Mouse (Mus musculus): ENCODE results near the gene Tlx2.
A peak's percentile ranks its signal among the peaks of the same experiment; 100 is the strongest.

Gene Tlx2

DNA sequence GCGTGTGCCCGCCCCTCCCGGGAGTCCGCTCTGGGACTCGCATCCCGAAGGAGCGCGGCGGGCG is at the start of gene Tlx2:
Gene Tlx2, minus strand, starts transcription at position 47 of the 64 bp plus-strand sequence.
- DNase-seq, result no peak

DNA sequence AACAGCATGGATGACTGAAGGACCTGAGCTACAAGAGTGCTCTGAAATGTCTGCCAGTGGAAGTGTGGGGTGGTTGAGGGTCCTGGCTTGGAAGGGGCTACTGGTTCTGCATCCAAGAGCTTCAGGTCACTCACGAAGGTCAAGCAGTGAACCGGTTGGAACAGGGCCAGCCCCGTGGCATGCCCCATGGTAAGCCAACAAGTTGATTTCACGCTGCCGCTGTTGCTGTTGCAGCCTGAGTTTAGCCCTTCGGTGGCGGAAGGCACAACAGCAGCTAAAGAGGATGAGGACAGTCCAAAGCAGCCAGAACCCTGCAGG is 49.6 kb upstream of the Tlx2 start:
- peak; percentile 55 for DNase-seq

DNA sequence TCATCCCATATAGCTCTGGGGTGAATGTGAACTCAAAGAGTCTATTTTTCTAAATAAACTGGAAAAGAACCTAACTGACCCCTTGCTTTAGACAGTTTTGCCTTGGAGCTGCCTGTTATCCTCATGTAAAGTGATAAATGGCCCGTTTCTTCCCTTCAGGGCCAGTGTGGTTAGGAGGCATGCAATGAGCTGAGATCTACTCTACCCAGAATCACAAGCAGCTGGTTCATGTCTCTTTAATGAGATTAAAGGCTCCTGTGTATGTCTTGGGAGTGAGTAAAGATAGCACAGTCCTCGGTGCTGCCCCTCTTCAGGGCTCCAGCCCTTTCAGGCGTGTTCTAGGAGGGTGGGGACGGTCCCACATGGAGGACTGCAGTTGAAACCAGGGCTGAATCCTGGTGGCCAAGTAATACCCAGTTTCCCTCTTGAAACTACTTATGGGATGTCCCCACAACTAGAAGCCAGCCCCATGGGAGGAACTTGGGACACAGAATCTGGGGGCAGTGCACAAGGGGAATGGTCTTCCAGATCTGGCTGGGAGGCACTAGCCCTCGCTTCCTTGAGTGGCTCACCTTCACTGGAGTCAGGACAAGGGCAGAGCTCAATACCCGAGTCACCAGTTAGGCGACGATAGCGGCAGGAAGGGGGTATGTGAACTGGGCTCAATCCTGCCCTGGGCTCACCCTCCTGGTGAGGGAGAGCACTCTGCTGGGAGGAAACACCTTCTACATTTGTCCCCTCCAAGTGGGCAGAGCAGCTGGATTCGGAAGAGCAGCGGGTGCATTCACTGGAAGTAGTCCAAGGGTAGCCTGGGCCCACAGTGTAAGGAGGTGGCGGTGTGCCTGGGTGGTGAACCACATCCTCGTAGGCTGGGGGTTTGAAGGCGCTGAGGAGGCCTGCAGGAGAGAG is 49.0 kb upstream of the Tlx2 start:
- no peak for DNase-seq

DNA sequence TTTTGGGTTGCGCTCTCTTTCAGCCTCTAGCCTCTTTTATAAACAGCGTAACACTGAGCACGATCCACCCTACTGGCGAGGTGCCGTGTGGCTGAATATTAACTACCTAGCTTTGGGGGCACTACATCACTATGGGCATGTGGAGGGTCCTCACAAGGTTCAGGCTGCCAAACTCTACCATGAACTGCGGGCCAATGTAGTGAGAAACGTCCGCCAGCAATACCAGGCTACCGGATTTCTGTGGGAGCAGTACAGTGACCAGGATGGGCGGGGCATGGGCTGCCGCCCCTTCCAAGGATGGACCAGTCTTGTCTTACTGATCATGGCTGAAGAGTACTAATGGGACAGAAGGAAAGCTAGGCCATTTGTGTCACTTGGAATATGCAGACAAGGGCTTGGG is 48.3 kb upstream of the Tlx2 start:
- DNase-seq, result no peak

DNA sequence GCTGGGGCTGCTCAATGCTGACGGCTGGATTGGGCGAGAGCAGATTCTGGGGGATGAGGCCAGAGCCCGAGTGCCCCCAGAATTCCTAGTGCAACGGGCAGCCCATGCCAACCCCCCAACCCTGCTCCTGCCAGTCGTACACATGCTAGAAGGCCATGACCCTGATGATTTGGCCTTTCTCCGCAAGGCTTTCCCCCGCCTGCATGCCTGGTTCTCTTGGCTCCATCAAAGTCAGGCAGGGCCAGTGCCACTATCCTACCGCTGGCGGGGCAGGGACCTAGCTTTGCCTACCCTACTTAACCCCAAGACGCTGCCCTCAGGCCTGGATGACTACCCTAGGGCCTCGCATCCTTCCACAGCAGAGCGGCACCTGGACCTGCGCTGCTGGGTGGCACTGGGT is 47.5 kb upstream of the Tlx2 start:
- DNase-seq, result no peak

DNA sequence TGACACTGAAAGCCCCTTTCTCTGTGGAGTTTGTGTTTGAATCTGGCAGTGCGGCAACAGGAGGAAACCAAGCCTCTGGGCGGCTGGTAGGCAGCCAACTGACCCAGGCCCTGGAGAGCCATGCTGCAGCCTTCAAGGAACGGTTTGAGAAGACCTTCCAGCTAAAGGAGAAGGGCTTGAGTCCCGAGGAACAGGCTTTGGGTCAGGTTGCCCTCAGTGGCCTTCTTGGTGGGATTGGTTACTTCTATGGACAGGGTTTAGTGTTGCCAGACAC is 47.0 kb upstream of the Tlx2 start:
- no peak for DNase-seq

DNA sequence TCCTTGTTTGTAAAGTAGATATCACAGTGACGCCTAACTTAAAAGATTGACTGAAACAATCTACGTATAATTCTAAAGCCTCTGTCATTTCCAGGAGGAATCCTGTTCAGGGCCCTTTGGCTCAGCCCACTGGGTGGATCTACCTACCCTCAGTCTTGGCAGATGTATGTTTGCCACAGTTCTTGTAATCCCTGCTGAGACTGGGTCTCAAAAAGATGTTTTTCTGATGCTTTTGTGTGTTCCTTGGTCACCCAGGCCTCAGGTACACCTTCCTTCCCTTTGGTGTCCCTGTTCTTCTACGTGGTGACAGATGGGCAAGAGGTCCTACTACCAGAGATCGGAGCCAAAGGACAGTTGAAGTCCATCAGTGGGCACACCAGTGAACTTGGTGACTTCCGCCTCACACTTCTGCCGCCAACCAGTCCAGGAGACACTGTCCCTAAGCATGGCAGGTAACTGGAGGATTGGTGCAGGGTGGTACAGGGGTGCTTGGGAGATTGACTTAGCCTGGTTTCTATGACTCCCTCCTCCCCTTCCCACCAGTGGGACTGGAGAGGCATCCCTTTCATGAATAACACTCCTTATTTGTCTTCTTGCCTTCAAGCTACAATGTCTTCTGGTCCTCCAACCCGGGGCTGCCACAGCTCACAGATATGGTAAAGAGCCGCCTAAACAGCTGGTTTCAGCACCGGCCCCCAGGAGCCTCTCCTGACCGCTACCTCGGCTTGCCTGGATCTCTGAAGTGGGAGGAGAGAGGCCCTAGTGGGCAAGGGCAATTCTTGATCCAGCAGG is 46.5 kb upstream of the Tlx2 start:
- no peak for DNase-seq

DNA sequence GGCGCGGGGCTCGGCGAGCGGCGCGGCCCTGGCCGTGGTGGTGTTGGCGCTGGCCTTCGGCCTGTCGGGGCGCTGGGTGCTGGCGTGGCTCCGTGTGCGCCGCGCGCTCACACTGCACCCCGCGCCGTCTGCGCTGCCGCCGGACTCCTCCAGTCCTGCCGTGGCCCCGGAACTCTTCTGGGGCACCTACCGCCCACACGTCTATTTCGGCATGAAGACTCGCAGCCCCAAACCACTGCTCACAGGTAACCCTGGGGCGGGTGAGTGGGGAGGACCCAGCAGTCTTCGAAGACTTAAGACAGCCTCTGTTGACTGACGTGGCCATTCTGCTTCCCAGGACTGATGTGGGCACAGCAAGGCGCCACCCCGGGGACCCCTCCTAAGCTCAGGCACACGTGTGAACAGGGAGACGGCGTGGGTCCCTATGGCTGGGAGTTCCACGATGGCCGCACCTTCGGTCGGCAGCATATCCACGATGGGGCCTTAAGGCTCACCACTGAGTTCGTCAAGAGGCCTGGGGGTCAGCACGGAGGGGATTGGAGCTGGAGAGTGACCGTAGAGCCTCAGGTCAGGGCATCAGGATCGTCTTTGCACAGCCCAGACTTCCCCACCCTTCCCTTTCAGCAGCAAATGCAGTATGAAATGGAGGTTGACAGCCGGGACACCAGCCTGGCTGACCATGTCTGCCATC is 45.7 kb upstream of the Tlx2 start:
- DNase-seq, result no peak

DNA sequence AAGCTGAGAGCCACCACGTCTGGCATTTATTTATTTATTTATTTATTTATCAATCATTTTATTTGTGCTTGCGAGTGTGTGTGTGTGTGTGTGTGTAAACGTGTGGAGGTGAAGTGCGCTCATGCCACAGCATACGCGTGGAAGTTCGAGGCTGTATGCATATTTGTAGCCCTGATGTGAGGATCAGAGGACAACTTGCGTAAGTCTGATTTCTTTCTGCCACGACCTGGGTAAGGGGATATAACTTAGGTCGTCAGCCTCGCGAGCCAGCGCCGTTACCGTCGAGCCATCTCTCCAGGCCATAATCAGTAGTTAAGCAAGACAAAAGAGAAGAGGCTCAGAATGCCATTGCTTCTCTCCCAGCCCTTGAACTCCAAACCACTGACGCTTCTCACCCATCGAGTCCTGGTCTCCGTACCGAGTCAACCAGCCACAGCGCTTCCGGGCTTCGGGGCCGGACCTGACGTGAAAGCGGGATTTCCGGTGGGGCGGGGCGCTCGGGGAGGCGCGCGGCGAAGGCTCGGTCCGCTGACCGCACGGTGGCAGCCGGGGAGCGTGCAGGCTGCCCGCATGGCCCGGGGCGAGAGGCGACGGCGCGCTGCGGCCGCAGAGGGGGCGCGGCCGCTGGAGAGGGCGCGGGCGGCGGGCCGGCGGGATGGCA is 45.0 kb upstream of the Tlx2 start, which contains the start of gene Mogs:
Gene Mogs, plus strand, starts transcription at position 486 of the 661 bp plus-strand sequence.
- DNase-seq, result peak; percentile 94

DNA sequence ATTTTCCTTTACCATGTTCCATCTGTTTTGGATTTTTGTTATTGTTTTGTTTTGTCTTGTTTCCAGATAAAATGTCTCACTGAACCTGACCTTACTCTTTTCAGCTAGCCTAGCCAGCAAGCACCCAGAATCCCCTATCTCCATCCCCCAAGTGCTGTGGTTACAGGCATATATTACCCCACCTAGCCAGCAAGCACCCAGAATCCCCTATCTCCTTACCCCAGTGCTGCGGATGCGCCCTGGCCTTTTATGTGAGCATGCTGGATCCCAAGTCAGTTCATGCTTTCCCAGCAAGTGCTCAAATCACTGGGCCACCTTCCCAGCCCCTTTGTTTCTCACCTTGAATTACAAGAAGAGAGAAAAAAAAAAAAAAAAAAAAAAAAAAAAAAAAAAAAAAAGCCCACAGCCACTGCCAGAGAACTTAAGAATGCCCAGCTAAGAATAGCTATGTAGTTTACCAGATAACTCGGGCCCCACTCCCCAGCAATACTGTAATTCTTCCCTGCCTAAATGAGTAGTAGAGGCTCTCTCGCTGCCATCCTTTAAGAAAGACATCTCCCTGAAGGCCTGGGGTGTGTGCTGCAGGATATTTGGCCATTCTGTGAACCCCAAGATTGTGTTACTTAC is 41.5 kb upstream of the Tlx2 start:
- DNase-seq, result no peak

DNA sequence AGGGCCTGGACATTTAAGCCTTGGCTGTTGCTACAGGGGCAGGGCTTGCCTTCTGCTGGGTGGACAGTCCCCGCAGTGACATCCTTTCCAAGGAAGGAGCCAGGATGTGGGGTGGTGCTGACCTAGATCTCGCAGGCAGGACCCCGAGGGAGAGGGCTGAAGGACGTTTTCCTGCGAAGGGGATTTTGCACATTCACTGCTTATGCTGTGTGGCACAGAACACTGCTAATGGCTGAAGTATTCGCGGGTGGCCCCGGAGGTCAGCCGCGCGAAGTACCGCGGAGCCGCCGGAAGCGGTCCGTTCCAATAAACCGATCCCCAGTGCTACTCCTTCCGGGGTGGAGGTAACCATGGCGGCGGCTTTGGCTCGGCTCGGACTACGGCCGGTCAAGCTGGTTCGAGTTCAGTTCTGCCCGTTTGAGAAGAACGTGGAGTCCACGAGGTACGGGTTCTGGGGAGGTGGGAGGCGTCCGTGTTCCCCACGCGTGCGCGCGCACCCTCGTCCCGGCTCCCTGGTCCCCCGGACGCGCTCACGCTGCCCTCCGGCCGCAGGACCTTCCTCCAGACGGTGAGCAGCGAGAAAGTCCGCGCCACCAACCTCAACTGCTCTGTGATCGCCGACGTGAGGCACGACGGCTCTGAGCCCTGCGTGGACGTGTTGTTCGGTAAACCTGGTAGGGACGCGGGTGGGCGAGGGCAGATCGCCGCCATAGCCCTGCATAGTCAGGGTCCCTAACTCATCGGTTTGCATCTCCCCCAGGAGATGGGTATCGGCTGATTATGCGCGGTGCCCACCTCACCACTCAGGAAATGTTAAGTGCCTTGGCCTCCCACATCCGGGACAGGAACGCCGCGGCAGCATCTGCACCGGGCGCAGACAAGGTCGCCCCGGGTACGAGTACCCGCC is 38.9 kb upstream of the Tlx2 start, which contains the start of gene Mrpl53:
Gene Mrpl53, plus strand, starts transcription at position 279 of the 907 bp plus-strand sequence.
- DNase-seq, result peak; percentile 85

DNA sequence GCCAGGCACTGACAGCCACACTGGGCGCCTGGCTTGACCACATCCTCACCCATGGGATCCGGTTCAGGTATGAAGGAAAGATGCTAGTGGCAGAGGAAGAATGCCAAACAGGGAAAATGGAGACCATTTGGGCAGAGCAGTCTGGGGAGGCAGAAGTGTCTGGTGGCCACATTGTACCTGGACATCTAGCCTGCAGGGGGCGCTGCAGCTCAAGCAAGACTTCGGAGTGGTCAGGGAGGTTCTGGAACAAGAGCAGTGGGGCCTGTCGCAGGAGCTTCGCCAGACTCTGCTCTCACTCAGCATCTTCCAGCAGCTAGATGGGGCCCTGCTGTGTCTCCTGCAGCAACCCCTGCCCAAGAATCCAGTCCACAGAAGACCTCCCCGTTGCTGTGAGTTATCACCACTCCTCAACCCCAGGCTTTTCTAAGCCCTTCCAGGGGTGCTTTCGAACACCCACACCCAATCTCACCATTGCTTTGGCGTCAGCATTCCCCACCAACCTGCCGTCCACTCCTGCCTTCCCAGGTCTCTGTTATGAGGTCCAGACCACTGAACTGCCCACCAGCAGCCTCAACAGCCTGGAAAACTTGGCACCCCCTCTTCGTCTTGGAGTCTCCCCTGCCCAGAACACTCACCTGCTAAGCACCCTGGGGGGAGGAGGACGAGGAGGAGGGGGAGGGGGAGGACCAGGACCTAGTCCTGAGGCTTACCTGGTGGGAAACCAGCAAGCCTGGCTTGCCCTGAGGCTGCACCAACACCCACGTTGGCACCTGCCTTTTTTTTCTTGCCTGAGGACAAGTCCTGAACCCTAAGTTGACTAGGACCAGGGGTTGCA is 37.7 kb upstream of the Tlx2 start:
- DNase-seq, result peak; percentile 84

DNA sequence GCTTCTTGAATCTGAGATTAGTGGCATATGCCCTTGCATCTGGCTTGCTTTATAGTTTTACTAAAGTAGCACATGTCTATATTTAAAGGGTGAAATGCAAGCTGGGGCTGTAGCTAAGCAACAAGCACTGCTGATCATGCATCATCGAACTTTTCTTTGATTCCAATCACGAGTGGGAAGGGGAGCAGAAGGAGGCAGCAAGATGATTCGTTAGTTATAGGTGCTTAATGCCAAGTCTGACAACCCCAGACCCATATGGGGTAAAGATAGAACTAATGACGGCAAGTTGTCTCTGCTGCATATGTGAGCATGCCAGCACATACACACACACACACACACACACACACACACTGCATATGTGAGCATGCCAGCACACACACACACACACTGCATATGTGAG is 34.1 kb upstream of the Tlx2 start:
- no peak for DNase-seq

DNA sequence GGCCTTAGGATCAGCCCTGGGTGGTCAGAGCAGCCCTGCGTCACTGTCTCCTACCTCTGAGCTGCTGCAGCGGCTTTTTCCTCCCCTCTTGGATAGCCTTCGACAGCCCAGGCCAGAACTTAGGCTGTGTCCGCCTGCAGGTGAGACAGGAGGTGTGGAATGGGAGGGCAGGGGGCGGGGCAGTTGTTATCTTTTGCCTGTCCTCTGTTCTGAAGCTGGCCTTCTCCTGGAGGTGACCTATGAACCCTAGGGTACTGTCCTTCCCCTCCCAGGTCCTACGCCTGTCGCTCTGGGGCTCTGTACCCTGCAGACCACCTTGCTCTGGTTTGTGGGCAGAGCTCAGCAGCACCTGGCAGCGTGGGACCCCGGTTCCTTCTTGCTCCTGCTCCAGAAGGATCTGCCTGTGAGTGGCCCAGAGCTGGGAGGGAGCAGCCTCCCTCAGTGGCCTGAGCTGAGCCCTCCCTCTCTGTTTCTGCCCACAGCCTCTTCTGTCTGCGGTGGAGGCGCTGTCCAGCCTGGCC is 33.1 kb upstream of the Tlx2 start:
- no peak for DNase-seq

DNA sequence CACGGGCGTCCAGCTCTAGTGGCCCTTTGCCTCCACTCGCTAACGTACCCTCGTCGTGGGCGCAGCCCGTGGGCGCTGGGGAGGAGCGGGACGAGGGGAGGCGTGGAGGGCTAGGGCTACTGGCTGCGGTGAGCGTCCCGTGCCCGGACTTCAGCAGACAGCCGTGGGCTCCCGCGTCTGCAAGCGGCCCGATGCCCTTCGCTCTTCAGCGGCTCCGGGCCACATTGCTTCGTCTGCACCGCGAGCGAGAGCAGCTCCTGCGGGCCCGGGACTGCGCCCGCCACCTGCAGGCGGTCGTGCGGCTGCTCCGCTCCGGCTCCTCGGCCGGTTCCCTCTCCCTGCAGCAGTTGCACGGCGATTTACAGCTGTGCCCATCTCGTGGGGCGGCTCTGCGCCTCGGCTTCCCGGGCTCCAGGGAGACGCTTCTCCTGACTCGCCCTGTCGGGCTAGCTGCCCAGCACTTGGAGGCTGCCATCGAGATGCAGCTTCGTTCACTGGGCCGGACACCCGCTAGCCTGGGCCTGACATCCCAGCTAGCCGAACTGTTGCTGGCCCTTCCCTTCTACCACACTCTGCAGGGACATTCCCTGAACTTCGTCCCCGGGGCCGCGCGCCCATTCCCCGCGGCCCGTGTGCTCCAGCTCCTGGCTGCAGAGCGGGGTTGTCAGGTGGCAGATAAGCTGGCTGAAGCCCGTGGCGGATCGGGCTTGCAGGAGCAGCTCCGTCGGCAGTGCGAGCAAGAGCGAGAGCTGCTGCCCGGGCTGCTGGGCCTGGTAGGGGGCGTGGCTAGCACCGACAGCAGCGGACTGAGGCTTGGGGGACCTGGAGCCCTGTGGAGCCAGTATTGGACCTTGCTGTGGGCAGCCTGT is 31.8 kb upstream of the Tlx2 start:
- DNase-seq, result peak; percentile 60

DNA sequence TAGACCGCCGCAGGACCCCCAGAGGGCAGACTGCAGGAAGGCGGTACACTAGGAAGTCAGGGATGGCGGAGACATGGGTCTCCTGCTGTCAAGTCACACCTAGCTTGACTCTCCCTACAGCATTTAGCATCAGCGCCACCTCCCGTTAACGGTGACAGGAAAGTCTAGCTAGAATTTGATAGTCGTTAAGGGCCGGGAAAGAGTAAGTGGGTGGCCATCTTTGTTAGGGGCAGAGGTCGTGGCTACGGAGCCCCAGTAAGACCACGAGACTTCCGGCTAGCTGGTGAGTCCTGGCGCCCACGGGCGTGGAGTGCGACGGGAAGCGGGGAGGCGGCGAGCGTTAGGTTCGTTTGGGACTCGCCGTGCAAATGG is 31.2 kb upstream of the Tlx2 start, which contains the start of the genes Ccdc142 and Gm42688:
Gene Ccdc142, plus strand, starts transcription at position 286 of the 372 bp plus-strand sequence.
Gene Gm42688, plus strand, starts transcription at position 302 of the 372 bp plus-strand sequence.
- peak; percentile 97 for DNase-seq

DNA sequence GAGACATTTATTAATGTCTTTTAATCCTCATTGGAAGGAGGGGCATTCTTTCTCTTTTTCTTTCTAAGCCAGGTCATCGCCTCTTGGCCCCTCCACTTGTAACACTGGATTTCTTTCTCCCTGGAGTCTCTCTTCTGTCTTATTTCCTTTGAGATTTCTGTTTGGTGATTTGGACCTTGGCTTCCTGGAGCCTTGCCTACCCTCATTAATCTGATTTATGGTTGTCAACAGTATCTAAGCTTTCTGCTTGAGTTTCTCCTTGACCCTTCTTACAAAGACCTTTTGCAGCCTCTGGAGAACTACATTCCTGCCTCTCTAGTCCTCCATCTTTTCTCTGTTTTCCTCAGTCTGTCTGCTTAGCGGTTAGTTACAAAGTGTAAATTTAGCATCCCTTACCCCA is 28.3 kb upstream of the Tlx2 start:
- DNase-seq, result peak; percentile 93

DNA sequence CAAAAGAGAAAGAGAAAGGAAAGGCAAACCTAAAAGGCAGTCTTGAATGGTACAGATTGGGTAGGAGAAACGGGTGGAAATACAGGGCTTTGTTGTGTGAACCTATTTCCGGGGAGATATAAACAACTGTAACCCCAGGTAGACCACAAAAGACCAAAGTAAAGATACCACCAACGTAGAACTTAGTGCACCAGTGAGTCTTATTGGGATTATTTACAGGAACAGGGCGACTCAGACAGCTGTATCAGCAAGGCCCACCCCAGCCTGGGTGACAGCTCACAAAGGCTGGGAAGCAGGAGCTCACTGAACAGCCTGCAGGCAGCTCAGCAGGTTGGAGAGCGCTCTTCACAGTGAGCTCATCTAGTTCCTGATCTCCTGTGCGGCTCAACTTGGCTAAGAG is 25.9 kb upstream of the Tlx2 start:
- DNase-seq, result no peak

DNA sequence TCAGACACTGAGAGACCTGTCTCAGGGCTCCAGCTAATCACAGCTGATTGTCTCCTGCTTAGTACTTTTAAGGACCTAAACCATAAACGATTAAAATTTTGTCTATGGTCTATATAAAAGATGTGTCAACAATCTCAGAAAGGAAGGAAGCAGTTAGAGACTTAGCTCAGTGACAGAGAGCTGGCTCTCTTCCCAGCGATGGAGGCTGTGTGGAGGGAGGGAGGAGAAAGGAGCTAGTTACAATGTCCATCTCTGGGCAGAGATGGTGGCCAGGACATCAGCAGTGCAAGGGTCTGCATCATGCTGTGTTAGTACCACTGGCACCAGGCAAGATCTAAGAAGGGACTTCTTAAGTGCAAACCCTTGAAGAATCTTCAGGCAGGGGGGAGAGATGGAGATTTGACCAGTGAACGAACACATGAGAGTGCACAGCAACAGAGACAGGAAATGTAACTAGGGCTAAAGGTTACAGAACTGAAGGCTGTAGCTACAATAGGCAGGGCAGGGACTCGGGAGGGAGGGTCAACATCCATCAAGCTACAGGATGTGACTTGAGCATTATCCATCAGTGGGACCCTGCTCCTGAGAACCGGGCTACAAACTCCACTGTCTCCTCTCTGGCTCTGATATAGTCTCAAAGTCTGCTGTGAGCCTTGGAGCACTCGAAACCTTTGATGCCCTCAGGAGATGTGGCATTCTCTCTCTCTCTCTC is 22.5 kb upstream of the Tlx2 start:
- no peak for DNase-seq

Data from kidney, adult 9 months (tissue).